Mouse (Mus musculus) retina, embryonic 14.5 days (tissue): ENCODE measurements around the gene Dus1l.
"Not testable (repeated sequence)": the region's sequence is repeated elsewhere in the genome, so short reads cannot be mapped to it uniquely, and the experiment has no call there.

Experiments used
- DNase-seq: peaks from one replicate; pipeline ENCODE4 v3.0.0-alpha.2; 2015; ENCODE audit warnings: low spot score

The Dus1l gene

GRCm38 (mm10) chr11:120795756-120796613, at the start of gene Dus1l:
TSS of gene Dus1l (minus strand) at chr11:120796403.
- DNase-seq, result peak; percentile 99

- no peak for DNase-seq
Observed at GRCm38 (mm10) chr11:120844329-120844728, 48.1 kb upstream of the Dus1l start.

GRCm38 (mm10) chr11:120833555-120834280, 37.5 kb upstream of the Dus1l start:
- DNase-seq, result peak; percentile 15

- DNase-seq, result not testable (repeated sequence)
Observed at GRCm38 (mm10) chr11:120832962-120833361, 36.8 kb upstream of the Dus1l start.

- DNase-seq, result no peak
Observed at GRCm38 (mm10) chr11:120831659-120832440, 35.6 kb upstream of the Dus1l start.

GRCm38 (mm10) chr11:120830686-120831085, 34.5 kb upstream of the Dus1l start:
- DNase-seq, result no peak

- DNase-seq, result no peak
Observed at GRCm38 (mm10) chr11:120829757-120830532, 33.7 kb upstream of the Dus1l start.

DNA sequence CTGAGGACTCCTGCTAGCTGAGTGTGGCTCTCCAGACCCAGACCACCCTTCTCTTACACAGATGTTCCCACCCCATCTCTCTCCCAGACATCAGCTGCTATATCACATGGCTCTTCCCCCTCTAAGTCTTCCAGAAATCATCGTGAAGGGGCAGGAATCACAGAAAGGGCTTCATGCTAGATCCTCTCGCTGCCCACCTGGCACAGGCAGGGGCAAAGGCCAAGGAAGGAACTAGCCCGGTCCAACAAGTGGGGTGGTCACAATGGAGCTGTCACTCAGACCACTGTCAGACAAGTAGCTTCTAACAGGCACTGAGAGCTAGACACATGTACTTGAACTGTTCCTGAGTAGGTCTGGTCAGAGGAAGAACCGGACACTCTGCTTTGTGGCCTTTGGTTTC, 32.2 kb upstream of the Dus1l start:
- no peak for DNase-seq

GRCm38 (mm10) chr11:120826016-120826953, 30.1 kb upstream of the Dus1l start:
- DNase-seq, result no peak

DNA sequence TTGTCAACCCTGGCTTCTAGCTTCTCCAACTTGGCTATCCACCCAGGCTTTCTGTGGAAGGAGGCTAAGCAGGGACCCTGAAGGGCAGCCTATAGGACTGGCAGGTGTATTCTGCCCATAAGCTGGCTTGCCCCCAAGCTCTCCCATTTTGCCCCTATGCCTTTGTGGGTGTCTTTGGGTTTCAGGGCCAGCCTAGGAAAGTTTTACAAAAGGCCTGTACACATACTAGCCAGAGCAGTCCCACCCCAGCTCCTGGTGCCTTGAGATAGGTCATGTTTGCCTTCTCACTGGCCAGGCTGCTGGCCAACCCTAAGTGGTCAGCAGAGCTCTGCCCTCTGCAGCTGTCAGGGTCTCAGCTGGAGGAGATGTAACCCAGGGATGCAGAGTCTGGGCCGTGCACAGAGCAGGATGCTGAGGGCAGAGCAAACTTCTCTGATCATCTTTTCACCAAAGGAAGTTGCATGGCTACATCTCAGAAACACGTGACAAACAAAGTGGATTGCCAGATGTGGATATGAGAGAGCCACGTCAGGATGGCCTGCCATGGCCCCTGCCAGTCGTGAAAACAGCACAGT, 29.2 kb upstream of the Dus1l start:
- DNase-seq, result no peak

DNA sequence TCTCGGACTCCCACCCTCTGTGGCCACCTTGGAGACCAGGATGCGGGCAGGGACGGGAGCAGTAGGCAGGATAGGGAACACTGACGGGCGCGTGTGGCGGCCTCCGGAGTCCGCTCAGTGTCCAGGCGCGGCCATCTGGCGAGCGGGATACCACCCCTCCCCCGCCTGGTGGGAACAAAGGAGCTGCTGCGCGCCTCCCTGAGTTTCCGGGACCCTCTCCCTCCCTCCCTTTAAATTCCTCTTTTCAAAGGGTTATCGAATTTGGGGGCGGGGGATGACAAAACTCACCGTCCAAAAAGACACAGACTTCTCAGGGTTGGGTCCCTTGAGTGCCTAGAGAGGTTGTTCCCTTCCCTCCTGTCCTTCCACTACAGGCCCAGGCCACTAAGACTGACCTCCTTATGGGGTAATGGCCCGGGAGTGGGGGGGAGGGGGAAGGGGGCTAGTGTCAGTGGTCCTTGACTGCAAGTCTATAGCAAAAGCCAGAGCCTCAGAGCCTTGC, 28.6 kb upstream of the Dus1l start:
- DNase-seq, result no peak

DNA sequence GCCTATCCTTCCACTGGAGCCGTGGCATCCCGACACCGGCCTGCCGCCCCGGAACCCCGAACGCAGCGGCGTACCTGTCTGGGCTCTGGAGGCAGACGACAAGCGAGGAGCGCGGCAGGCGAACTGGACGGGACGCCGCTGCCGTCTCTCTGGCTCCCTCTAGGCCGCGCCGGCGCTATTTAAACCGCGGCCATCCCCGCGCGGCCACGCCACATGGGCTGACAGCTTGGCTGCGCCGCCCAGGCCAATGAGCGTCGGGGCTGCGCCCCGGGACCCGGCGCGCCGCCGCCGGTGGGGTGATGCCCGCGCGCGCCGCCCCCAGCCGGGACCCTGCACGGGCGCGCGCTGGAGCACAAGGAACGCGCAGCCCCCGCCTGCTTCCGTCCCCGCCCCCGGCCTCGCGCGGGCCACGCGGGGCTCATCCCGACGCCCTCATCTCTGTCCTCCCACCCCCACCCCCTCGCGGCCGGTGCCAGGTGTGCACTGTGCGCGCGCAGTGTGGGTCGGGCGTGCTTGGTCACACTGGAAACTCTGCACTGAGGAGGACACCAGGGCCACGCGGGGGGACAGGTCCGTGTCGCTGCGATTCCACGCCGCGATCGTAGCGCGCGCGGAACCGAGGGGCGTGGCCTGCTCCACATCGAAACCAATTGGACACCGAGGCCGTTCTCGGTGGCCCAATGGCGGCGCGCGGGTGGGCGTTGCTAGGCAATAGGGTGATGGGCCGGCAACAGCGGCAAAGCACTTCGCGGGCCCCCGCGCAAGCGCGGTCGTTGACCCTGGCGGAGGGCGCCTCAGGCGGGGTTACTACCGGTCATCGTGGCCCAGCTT, 28.0 kb upstream of the Dus1l start, which contains the start of gene Fasn:
Gene Fasn, minus strand, starts transcription at position 592 of the 831 bp plus-strand sequence.
- peak; percentile 98 for DNase-seq

- no peak for DNase-seq
Observed at GRCm38 (mm10) chr11:120823551-120823947, 27.3 kb upstream of the Dus1l start.

GRCm38 (mm10) chr11:120822831-120823550, 26.8 kb upstream of the Dus1l start:
- DNase-seq, result peak; percentile 17

DNA sequence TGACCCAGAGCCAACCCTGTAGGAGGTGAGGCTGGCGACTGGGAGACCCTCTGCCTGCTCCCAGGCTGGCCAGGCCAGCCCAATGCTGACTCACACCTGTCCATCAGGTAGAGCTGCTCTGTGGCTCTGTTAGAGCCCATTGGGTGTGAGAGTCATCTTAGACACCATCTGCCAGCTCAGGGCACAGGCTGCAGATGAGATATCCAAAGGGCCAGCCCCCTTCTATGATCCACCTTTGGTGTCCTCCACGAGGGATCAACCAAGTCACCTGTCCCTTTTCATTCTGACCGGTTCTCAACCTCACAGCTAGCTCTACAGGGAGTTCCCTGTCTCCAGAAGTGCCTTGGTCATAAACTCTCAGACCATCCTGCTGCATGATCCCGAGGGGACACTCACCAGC, 26.1 kb upstream of the Dus1l start:
- no peak for DNase-seq

- no peak for DNase-seq
Observed at GRCm38 (mm10) chr11:120821076-120821922, 25.1 kb upstream of the Dus1l start.

DNA sequence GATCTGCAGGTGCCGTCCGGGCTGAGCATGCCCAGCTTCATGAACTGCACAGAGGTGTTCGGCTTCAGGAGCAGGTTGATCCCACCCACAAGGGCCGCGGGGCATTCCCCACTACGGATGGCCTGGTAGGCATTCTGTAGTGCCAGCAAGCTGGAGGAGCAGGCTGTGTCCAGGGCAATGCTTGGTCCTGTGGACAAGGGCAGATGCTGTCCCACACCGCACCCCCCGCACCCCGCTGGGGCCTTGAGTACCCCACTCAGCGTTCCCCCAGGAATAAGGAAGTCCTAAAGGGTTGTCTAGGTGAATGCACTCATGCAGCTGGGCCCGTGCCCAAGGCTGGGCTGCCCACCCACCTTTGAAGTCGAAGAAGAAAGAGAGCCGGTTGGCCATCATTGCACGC, 24.3 kb upstream of the Dus1l start:
- no peak for DNase-seq
